Mouse (Mus musculus): ENCODE data around the gene Smcr8.

DNA sequence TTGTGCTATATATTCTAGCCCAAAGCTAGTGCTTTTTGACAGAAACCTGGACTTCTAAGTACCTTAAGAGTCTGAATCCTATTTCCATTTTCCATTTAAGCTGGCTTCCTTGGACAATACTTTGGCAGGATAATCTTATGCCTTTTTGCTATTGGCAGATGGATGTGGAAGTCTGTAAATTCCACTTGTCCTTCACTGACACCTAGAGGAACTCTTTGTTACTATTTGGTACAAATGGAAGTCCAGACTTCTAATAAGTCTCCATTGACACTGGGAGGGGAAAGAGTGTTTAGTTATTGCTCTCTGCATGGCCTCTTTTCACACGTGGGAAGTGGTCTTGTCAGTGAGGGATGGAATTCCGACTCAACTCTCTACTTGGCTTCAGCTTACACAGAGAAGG lies 51.6 kb downstream of the Smcr8 start:
- no peak for TF ChIP-seq CTCF (IDR thresholded peaks at IDR 0.05; ENCODE audit: borderline replicate concordance, insufficient read depth, low read depth, low read length)
- no peak for TF ChIP-seq POLR2A (IDR thresholded peaks at IDR 0.05; ENCODE audit: borderline replicate concordance, insufficient read depth, low read length)

Measured in cerebellum, adult 2 months (tissue).